Comparison of ENCODE assay signal across 9 mouse cellular contexts in genomic region chr8:127092383-127093112, GRCm38 (mm10). TPM values are rescaled to one million over a fixed set of nuclear protein-coding genes. Genes with fewer than 3 reads are reported as not detected.
A peak's percentile ranks its signal among the peaks of the same experiment; 100 is the strongest.
DNase-seq lines count a peak whose midpoint lies in the region; ATAC-seq and TF ChIP-seq lines count a peak whose summit lies in the region.
"Had no signal": no experiment of that assay in that cellular context is flagged by ENCODE, and none has a peak within 500 bp of the region (broad histone marks: within the 10 kb centered on the region; RNA-seq: fewer than 3 reads in every experiment).

No protein-coding gene starts in this region.

- no peaks in the 10 kb centered on the region for H3K36me3 ChIP-seq in forebrain, embryonic 13.5 days (ENCODE audit: poor library complexity, severe bottlenecking)

- intact Hi-C loops in left cerebral cortex, postnatal 10 days (cut with DNase I), result no loop called here

- peak overlapping the region; percentile 32 for H3K4me3 ChIP-seq in forebrain, embryonic 13.5 days
- H3K4me3 ChIP-seq in olfactory bulb, adult 2 months (ENCODE audit: insufficient read depth, low read depth, low read length), result peak overlapping the region; percentile 18; the same call in 1 of the 2 replicates
- H3K4me3 ChIP-seq: erythroblast, embryonic 14.5 days had no signal

- H3K4me2 ChIP-seq in forebrain, embryonic 13.5 days, result peak overlapping the region; percentile 59

- peaks cover 56% of the 10 kb centered on the region for H3K4me1 ChIP-seq in forebrain, embryonic 13.5 days
- peaks cover 8% of the 10 kb centered on the region for H3K4me1 ChIP-seq in olfactory bulb, adult 2 months (ENCODE audit: control insufficient read depth, insufficient read depth, low read length)

- peak; percentile 65 for DNase-seq in embryo, embryonic 11 days
- no peak for DNase-seq in embryo, embryonic 10 days (ENCODE audit: low spot score)
- peak; percentile 99 for DNase-seq in MN1 (ENCODE audit: low spot score)
- peak; percentile 5 to 73 for DNase-seq in left cerebral cortex, postnatal 10 days (ENCODE audit: extremely low spot score in 1 of 2, low spot score in 2 of 2)
- no peak for DNase-seq in gastrocnemius, postnatal 25 days
- DNase-seq in ovary, adult 18-20 months (ENCODE audit: low spot score), result no peak

- H3K27ac ChIP-seq in forebrain, embryonic 13.5 days, result peak overlapping the region; percentile 89
- H3K27ac ChIP-seq in olfactory bulb, adult 2 months (ENCODE audit: insufficient read depth, low read depth, low read length), result 0 out of 2 replicates have a peak overlapping the region, but pooled peaks have one; percentile 21

- no peaks in the 10 kb centered on the region for H3K27me3 ChIP-seq in forebrain, embryonic 13.5 days

- ATAC-seq in forebrain, embryonic 13.5 days, result peak; percentile 87

- no peaks in the 10 kb centered on the region for H3K9me3 ChIP-seq in forebrain, embryonic 13.5 days (replicated peaks)

- TF ChIP-seq POLR2A in olfactory bulb, adult 2 months (IDR thresholded peaks at IDR 0.05; ENCODE audit: insufficient read depth, low read depth, low read length), result no peak

- TF ChIP-seq CTCF in olfactory bulb, adult 2 months (IDR thresholded peaks at IDR 0.05; ENCODE audit: insufficient read depth, low read depth, low read length), result no peak

- peak overlapping the region; percentile 57; the same call in 1 of the 2 replicates for H3K9ac ChIP-seq in forebrain, embryonic 13.5 days

- WGBS in forebrain, embryonic 13.5 days, result 2% methylated on average over 10 of the region's 10 CpGs
- WGBS in olfactory bulb, adult 2 months, result 8% methylated on average over 10 of the region's 10 CpGs

RNA-seq across cellular contexts. Expression of gene Pard3, which starts 28.9 kb away (rescaled TPM):
- polyA plus RNA-seq in forebrain, embryonic 13.5 days (2015; fragmentation: Nextera tagmentation; extraction: Ambion mirVana), result 23.7 and 24.7 TPM in 2 replicates
- 10 to 100 TPM; 11.6 to 15.1 TPM for total RNA-seq in left cerebral cortex, postnatal 10 days (2021)
- not detected in 2 replicates for polyA plus RNA-seq in olfactory bulb, adult 2 months (2012; ENCODE audit: insufficient read depth, insufficient read length, low replicate concordance, missing spikeins)
- 10 to 100 TPM; 24.0 to 30.0 TPM for total RNA-seq in gastrocnemius, postnatal 25 days (2021)

Comparison
In these comparisons a context has a peak if more than half of its experiments do, and no peak if none do; other contexts are left out.
1. DNase-seq: peak in embryo, embryonic 11 days (single experiment), MN1 (single experiment) and left cerebral cortex, postnatal 10 days (2 of 2); none in embryo, embryonic 10 days (single experiment), gastrocnemius, postnatal 25 days (single experiment) and ovary, adult 18-20 months (single experiment).